Mouse (Mus musculus) liver, embryonic 16.5 days (tissue): Measurements from ENCODE around the gene Pabpn1l. TPM values are rescaled to one million over a fixed set of nuclear protein-coding genes. Genes with fewer than 3 reads are reported as not detected.

Source experiments
- ATAC-seq: fragments of 200-750 bp; cut with Nextera tagmentation; 2 replicates; pipeline ENCODE4 v1.8.0; 2017; ENCODE audit warnings: low read depth, mild to moderate bottlenecking, moderate number of reproducible peaks, moderate library complexity
- H3K27ac ChIP-seq: fragments of 300-500 bp; sonication (generic); 2 replicates; pipeline ENCODE4 v1.5.1; 2014; ENCODE audit warnings: mild to moderate bottlenecking, low read length
- H3K27me3 ChIP-seq: fragments of 300-500 bp; sonication (generic); 2 replicates; pipeline ENCODE4 v1.6.1; 2014; ENCODE audit warnings: low read depth, low read length, mixed read lengths; ENCODE audit not compliant: control insufficient read depth, insufficient read depth
- H3K36me3 ChIP-seq: fragments of 300-500 bp; sonication (generic); 2 replicates; pipeline ENCODE4 v1.6.1; 2014; ENCODE audit warnings: mild to moderate bottlenecking; ENCODE audit not compliant: control insufficient read depth, insufficient read depth
- H3K4me1 ChIP-seq: fragments of 300-500 bp; sonication (generic); 2 replicates; pipeline ENCODE4 v1.6.1; 2014; ENCODE audit warnings: low read depth, low read length, mixed read lengths; ENCODE audit not compliant: control insufficient read depth
- H3K4me2 ChIP-seq: fragments of 300-500 bp; sonication (generic); 2 replicates; pipeline ENCODE4 v1.6.1; 2014; ENCODE audit warnings: low read depth, low read length, mixed read lengths
- H3K4me3 ChIP-seq: fragments of 300-500 bp; sonication (generic); 2 replicates; pipeline ENCODE4 v1.5.1; 2014; ENCODE audit warnings: low read depth, mild to moderate bottlenecking, low read length
- H3K9ac ChIP-seq: fragments of 300-500 bp; sonication (generic); 2 replicates; pipeline ENCODE4 v1.6.1; 2014; ENCODE audit warnings: low read depth, low read length
- H3K9me3 ChIP-seq: fragments of 300-500 bp; sonication (generic); replicated peaks from 2 replicates; pipeline ENCODE4 v1.6.1; 2016; ENCODE audit warnings: low read length; ENCODE audit not compliant: control insufficient read depth
- WGBS: fragments of 180-500 bp; shearing (Covaris S2); extraction: QIAGEN DNeasy Blood & Tissue Kit; methylation state at CpG from one replicate; pipeline ENCODE4 v1.1.7; 2014; ENCODE audit not compliant: insufficient replicate concordance; 5-methylcytosine and 5-hydroxymethylcytosine counted together
- polyA plus RNA-seq: library from polyadenylated mRNA; unstranded; fragments of >200 nt; fragmentation: Nextera tagmentation; extraction: Ambion mirVana; gene quantifications from 2 replicates; pipeline ENCODE4 v1.2.1, GENCODE M21; 2015

Pabpn1l gene
- polyA plus RNA-seq, 1 experiment from 2014 or later, result not detected

- H3K9me3 ChIP-seq, result no peaks in the 10 kb centered on the region
- H3K27me3 ChIP-seq, result no peaks in the 10 kb centered on the region
- no peaks in the 10 kb centered on the region for H3K4me1 ChIP-seq
- no peak for ATAC-seq
- H3K9ac ChIP-seq, result no peak overlapping the region
- no peaks in the 10 kb centered on the region for H3K36me3 ChIP-seq
- no peak overlapping the region for H3K4me3 ChIP-seq
- WGBS, result 82% methylated on average over 9 of the region's 9 CpGs
- no peak overlapping the region for H3K4me2 ChIP-seq
- H3K27ac ChIP-seq, result no peak overlapping the region
Observed at GRCm38 (mm10) chr8:122600666-122601065, 21.9 kb downstream of the Pabpn1l start.

- Histone ChIP-seq H3K9me3 (no peaks in the 10 kb centered on the region), H3K4me3 (no peak overlapping the region), H3K4me2 (no peak overlapping the region), H3K4me1 (no peaks in the 10 kb centered on the region), H3K9ac (no peak overlapping the region), H3K27ac (no peak overlapping the region), H3K36me3 (no peaks in the 10 kb centered on the region), H3K27me3 (no peaks in the 10 kb centered on the region)
- 41% methylated on average over 4 of the region's 4 CpGs for WGBS
- ATAC-seq, result no peak
Observed at GRCm38 (mm10) chr8:122596031-122596430, 26.5 kb downstream of the Pabpn1l start.

GRCm38 (mm10) chr8:122593783-122594507 lies 28.6 kb downstream of the Pabpn1l start:
- WGBS, result 69% methylated on average over 19 of the region's 19 CpGs
- Histone ChIP-seq H3K4me1 (no peaks in the 10 kb centered on the region), H3K27ac (peak overlapping the region; percentile 42), H3K4me2 (no peak overlapping the region), H3K9ac (no peak overlapping the region), H3K27me3 (no peaks in the 10 kb centered on the region), H3K9me3 (no peaks in the 10 kb centered on the region), H3K36me3 (no peaks in the 10 kb centered on the region), H3K4me3 (no peak overlapping the region)
- ATAC-seq, result no peak

GRCm38 (mm10) chr8:122593240-122593639 lies 29.3 kb downstream of the Pabpn1l start:
- no peak overlapping the region for H3K4me2 ChIP-seq
- peak; percentile 16; the same call in 1 of the 2 replicates for ATAC-seq

GRCm38 (mm10) chr8:122586749-122587148 lies 35.8 kb downstream of the Pabpn1l start:
- no peaks in the 10 kb centered on the region for H3K36me3 ChIP-seq
- H3K4me3 ChIP-seq, result no peak overlapping the region
- ATAC-seq, result no peak
- no peak overlapping the region for H3K27ac ChIP-seq
- H3K9ac ChIP-seq, result no peak overlapping the region
- H3K27me3 ChIP-seq, result no peaks in the 10 kb centered on the region
- H3K4me2 ChIP-seq, result no peak overlapping the region
- H3K9me3 ChIP-seq, result no peaks in the 10 kb centered on the region
- peaks cover 5% of the 10 kb centered on the region for H3K4me1 ChIP-seq
- WGBS, result 70% methylated on average over 9 of the region's 10 CpGs

More at GRCm38 (mm10) chr8:122593240-122593639, 29.3 kb downstream of the Pabpn1l start:
- no peaks in the 10 kb centered on the region for H3K36me3 ChIP-seq
- no peak overlapping the region for H3K9ac ChIP-seq
- 46% methylated on average over 12 of the region's 12 CpGs for WGBS
- no peaks in the 10 kb centered on the region for H3K4me1 ChIP-seq
- H3K27ac ChIP-seq, result peak overlapping the region; percentile 42
- H3K27me3 ChIP-seq, result no peaks in the 10 kb centered on the region
- no peaks in the 10 kb centered on the region for H3K9me3 ChIP-seq
- no peak overlapping the region for H3K4me3 ChIP-seq

- 72% methylated on average over 7 of the region's 7 CpGs for WGBS
- Histone ChIP-seq H3K4me1 (peaks cover 5% of the 10 kb centered on the region), H3K36me3 (no peaks in the 10 kb centered on the region), H3K9ac (no peak overlapping the region), H3K27ac (no peak overlapping the region), H3K9me3 (no peaks in the 10 kb centered on the region), H3K4me2 (no peak overlapping the region), H3K4me3 (no peak overlapping the region), H3K27me3 (no peaks in the 10 kb centered on the region)
- no peak for ATAC-seq
Observed at GRCm38 (mm10) chr8:122586171-122586570, 36.4 kb downstream of the Pabpn1l start.

- Histone ChIP-seq H3K4me2 (no peak overlapping the region), H3K9ac (no peak overlapping the region), H3K36me3 (no peaks in the 10 kb centered on the region), H3K4me1 (peaks cover 5% of the 10 kb centered on the region), H3K27ac (no peak overlapping the region; the same call in 1 of the 2 replicates), H3K27me3 (no peaks in the 10 kb centered on the region), H3K9me3 (no peaks in the 10 kb centered on the region), H3K4me3 (no peak overlapping the region)
- 45% methylated on average over 14 of the region's 14 CpGs for WGBS
- peak; percentile 51 for ATAC-seq
Observed at GRCm38 (mm10) chr8:122585411-122585891, 37.1 kb downstream of the Pabpn1l start.

- peaks cover 5% of the 10 kb centered on the region for H3K4me1 ChIP-seq
- no peak overlapping the region for H3K4me2 ChIP-seq
- H3K36me3 ChIP-seq, result no peaks in the 10 kb centered on the region
- ATAC-seq, result no peak
- WGBS, result 70% methylated on average over 9 of the region's 9 CpGs
- no peaks in the 10 kb centered on the region for H3K27me3 ChIP-seq
- no peak overlapping the region; the same call in 1 of the 2 replicates for H3K27ac ChIP-seq
- H3K4me3 ChIP-seq, result no peak overlapping the region
- H3K9ac ChIP-seq, result no peak overlapping the region
- H3K9me3 ChIP-seq, result no peaks in the 10 kb centered on the region
Observed at GRCm38 (mm10) chr8:122584981-122585380, 37.6 kb downstream of the Pabpn1l start.

GRCm38 (mm10) chr8:122580926-122581325 lies 41.6 kb downstream of the Pabpn1l start:
- no peaks in the 10 kb centered on the region for H3K27me3 ChIP-seq
- no peak overlapping the region for H3K9ac ChIP-seq
- no peaks in the 10 kb centered on the region for H3K36me3 ChIP-seq
- no peak overlapping the region for H3K4me3 ChIP-seq
- no peak overlapping the region for H3K27ac ChIP-seq
- no peak overlapping the region for H3K4me2 ChIP-seq
- H3K4me1 ChIP-seq, result peaks cover 16% of the 10 kb centered on the region
- no peaks in the 10 kb centered on the region for H3K9me3 ChIP-seq
- ATAC-seq, result no peak
- WGBS, result 64% methylated on average over 14 of the region's 15 CpGs
